Mouse (Mus musculus): ENCODE measurements around the gene Eif3b.

Eif3b gene

GRCm38 (mm10) chr5:140491142-140491541 lies 72.0 kb downstream of the Eif3b start:
- no peak for DNase-seq

- no peak for DNase-seq
Observed at GRCm38 (mm10) chr5:140492684-140493233, 73.6 kb downstream of the Eif3b start.

All from cerebellum, adult 9-10 months (tissue).